Mouse (Mus musculus) ES-Bruce4 (cell line): ENCODE measurements around the gene Phlda2.

Experiments
- CTCF ChIP-seq: IDR thresholded peaks from one replicate; pipeline ENCODE4 v1.8.1; 2011; ENCODE audit warnings: low read depth, low read length
- POLR2A ChIP-seq: IDR thresholded peaks from one replicate; pipeline ENCODE4 v1.8.1; 2011; ENCODE audit warnings: low read length; ENCODE audit not compliant: insufficient read depth

DNA sequence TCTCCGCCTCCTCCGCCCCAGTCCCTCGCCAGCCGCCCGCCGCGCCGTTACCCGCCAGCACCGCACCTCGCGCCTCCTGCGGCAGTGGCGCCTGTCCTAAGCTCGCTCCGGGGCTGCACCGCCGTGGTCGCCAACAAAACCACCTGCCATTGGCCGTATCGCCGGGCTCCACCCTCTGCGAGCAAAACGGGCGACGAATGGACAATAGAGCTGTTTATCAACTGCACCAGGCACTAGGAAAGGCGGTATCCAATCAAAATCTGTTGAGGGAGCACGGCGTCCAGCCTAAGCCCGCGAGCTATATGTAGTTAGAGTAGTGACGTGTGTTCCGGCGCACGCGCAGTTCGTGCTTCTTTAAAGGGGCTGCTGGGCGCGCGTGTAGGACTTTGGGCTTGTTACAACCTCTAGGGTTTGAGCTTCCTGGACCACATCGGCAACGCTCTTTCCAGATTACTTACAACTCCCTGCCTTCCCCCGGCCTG lies 46.1 kb upstream of the Phlda2 start, which contains the start of gene Nap1l4:
- TF ChIP-seq POLR2A: peak; percentile 80
- no peak for TF ChIP-seq CTCF
